Mouse (Mus musculus): Measurements from ENCODE around the gene Gm8660.
"Not testable (repeated sequence)": the region's sequence is repeated elsewhere in the genome, so short reads cannot be mapped to it uniquely, and the experiment has no call there.

Gm8660 gene

GRCm38 (mm10) chr7:22370939-22371338, at the start of gene Gm8660:
TSS of gene Gm8660 (minus strand) at chr7:22371039.
- DNase-seq: not testable (repeated sequence)

- DNase-seq: not testable (repeated sequence)
Observed at GRCm38 (mm10) chr7:22413283-22413682, 42.4 kb upstream of the Gm8660 start, which contains the start of gene Vmn1r148. TSS of gene Vmn1r148 (plus strand) at chr7:22413583.

GRCm38 (mm10) chr7:22329617-22330016, 41.2 kb downstream of the Gm8660 start, which contains the start of gene Gm4187:
TSS of gene Gm4187 (minus strand) at chr7:22329717.
- not testable (repeated sequence) for DNase-seq

Data from cerebellum, adult 9-10 months (tissue).